Mouse (Mus musculus): ENCODE data around the gene Herc2. TPM values are rescaled to one million over a fixed set of nuclear protein-coding genes. Genes with fewer than 3 reads are reported as not detected.

Gene Herc2
- polyA plus RNA-seq, 1 experiment = 23.8 TPM

- no peak for DNase-seq (ENCODE audit: low read depth)
Measured at GRCm38 (mm10) chr7:56066634-56067033, 16.6 kb downstream of the Herc2 start.

GRCm38 (mm10) chr7:56071724-56072123 is 21.7 kb downstream of the Herc2 start:
- no peak for DNase-seq (ENCODE audit: low read depth)

GRCm38 (mm10) chr7:56083034-56083433 is 33.0 kb downstream of the Herc2 start:
- DNase-seq (ENCODE audit: low read depth) = no peak

- no peak for DNase-seq (ENCODE audit: low read depth)
Measured at GRCm38 (mm10) chr7:56089097-56089496, 39.1 kb downstream of the Herc2 start.

- no peak for DNase-seq (ENCODE audit: low read depth)
Measured at GRCm38 (mm10) chr7:56091445-56091844, 41.4 kb downstream of the Herc2 start.

- peak; percentile 31 for DNase-seq (ENCODE audit: low read depth)
Measured at GRCm38 (mm10) chr7:56102293-56102847, 52.4 kb downstream of the Herc2 start.

GRCm38 (mm10) chr7:56112999-56113398 is 63.0 kb downstream of the Herc2 start:
- DNase-seq (ENCODE audit: low read depth) = no peak

GRCm38 (mm10) chr7:56114148-56114547 is 64.2 kb downstream of the Herc2 start:
- DNase-seq (ENCODE audit: low read depth) = peak; percentile 42

- DNase-seq (ENCODE audit: low read depth) = no peak
Measured at GRCm38 (mm10) chr7:56120968-56121367, 71.0 kb downstream of the Herc2 start.

GRCm38 (mm10) chr7:56121425-56121824 is 71.4 kb downstream of the Herc2 start:
- DNase-seq (ENCODE audit: low read depth) = no peak

GRCm38 (mm10) chr7:56128080-56128479 is 78.1 kb downstream of the Herc2 start:
- no peak for DNase-seq (ENCODE audit: low read depth)

GRCm38 (mm10) chr7:56129577-56129976 is 79.6 kb downstream of the Herc2 start:
- DNase-seq (ENCODE audit: low read depth) = no peak

GRCm38 (mm10) chr7:56131548-56131947 is 81.6 kb downstream of the Herc2 start:
- DNase-seq (ENCODE audit: low read depth) = no peak

- no peak for DNase-seq (ENCODE audit: low read depth)
Measured at GRCm38 (mm10) chr7:56138706-56139105, 88.7 kb downstream of the Herc2 start.

- no peak for DNase-seq (ENCODE audit: low read depth)
Measured at GRCm38 (mm10) chr7:56146424-56146823, 96.4 kb downstream of the Herc2 start.

- no peak for DNase-seq (ENCODE audit: low read depth)
Measured at GRCm38 (mm10) chr7:56148925-56149324, 98.9 kb downstream of the Herc2 start.

GRCm38 (mm10) chr7:56151885-56152676 is 102.1 kb downstream of the Herc2 start:
- DNase-seq (ENCODE audit: low read depth) = peak; percentile 28

- DNase-seq (ENCODE audit: low read depth) = no peak
Measured at GRCm38 (mm10) chr7:56153161-56153560, 103.2 kb downstream of the Herc2 start.

- DNase-seq (ENCODE audit: low read depth) = no peak
Measured at GRCm38 (mm10) chr7:56153625-56154024, 103.6 kb downstream of the Herc2 start.

GRCm38 (mm10) chr7:56163316-56163715 is 113.3 kb downstream of the Herc2 start:
- DNase-seq (ENCODE audit: low read depth) = no peak

GRCm38 (mm10) chr7:56168713-56169112 is 118.7 kb downstream of the Herc2 start:
- DNase-seq (ENCODE audit: low read depth) = no peak

GRCm38 (mm10) chr7:56177371-56177770 is 127.4 kb downstream of the Herc2 start:
- DNase-seq (ENCODE audit: low read depth) = no peak

- DNase-seq (ENCODE audit: low read depth) = no peak
Measured at GRCm38 (mm10) chr7:56191041-56191440, 141.0 kb downstream of the Herc2 start.
